Mouse (Mus musculus) monocyte, adult 2 months (primary cell): Measurements from ENCODE around the gene Kank1.

Source experiments
- DNase-seq, 2 experiments: peaks; one replicate each; pipeline ENCODE4 v3.0.0; 2022; ENCODE audit warnings: low spot score in 2 of 2, low read depth in 1 of 2

The Kank1 gene

GRCm38 (mm10) chr19:25401521-25401920, 164.7 kb downstream of the Kank1 start:
- DNase-seq: no peak

GRCm38 (mm10) chr19:25404163-25404562, 167.4 kb downstream of the Kank1 start:
- no peak for DNase-seq

GRCm38 (mm10) chr19:25405987-25406386, 169.2 kb downstream of the Kank1 start:
- no peak for DNase-seq

- no peak for DNase-seq
Measured at GRCm38 (mm10) chr19:25406481-25407184, 169.9 kb downstream of the Kank1 start.

GRCm38 (mm10) chr19:25407185-25407886, 170.6 kb downstream of the Kank1 start:
- no peak for DNase-seq

- DNase-seq: no peak
Measured at GRCm38 (mm10) chr19:25407887-25408236, 171.1 kb downstream of the Kank1 start.

- no peak for DNase-seq
Measured at GRCm38 (mm10) chr19:25409239-25409638, 172.5 kb downstream of the Kank1 start.

- DNase-seq: no peak
Measured at GRCm38 (mm10) chr19:25411353-25411752, 174.6 kb downstream of the Kank1 start.

- DNase-seq: no peak
Measured at GRCm38 (mm10) chr19:25415448-25415847, 178.7 kb downstream of the Kank1 start.

- no peak for DNase-seq
Measured at GRCm38 (mm10) chr19:25417671-25418070, 180.9 kb downstream of the Kank1 start.

GRCm38 (mm10) chr19:25419983-25420382, 183.2 kb downstream of the Kank1 start:
- DNase-seq: no peak

- no peak for DNase-seq
Measured at GRCm38 (mm10) chr19:25422096-25422495, 185.3 kb downstream of the Kank1 start.

- DNase-seq: no peak
Measured at GRCm38 (mm10) chr19:25423371-25423770, 186.6 kb downstream of the Kank1 start.

GRCm38 (mm10) chr19:25426431-25426830, 189.7 kb downstream of the Kank1 start:
- DNase-seq: no peak

GRCm38 (mm10) chr19:25427886-25428285, 191.1 kb downstream of the Kank1 start:
- DNase-seq: no peak

- no peak for DNase-seq
Measured at GRCm38 (mm10) chr19:25428338-25428962, 191.7 kb downstream of the Kank1 start.

GRCm38 (mm10) chr19:25431431-25431830, 194.7 kb downstream of the Kank1 start:
- DNase-seq: no peak

GRCm38 (mm10) chr19:25431909-25432308, 195.1 kb downstream of the Kank1 start:
- DNase-seq: no peak

- no peak for DNase-seq
Measured at GRCm38 (mm10) chr19:25433169-25433690, 196.5 kb downstream of the Kank1 start.

- no peak for DNase-seq
Measured at GRCm38 (mm10) chr19:25434345-25434744, 197.6 kb downstream of the Kank1 start.

GRCm38 (mm10) chr19:25434795-25435194, 198.0 kb downstream of the Kank1 start:
- no peak for DNase-seq

GRCm38 (mm10) chr19:25435412-25435811, 198.6 kb downstream of the Kank1 start:
- no peak for DNase-seq
